Mouse (Mus musculus) forebrain, embryonic 16.5 days (tissue): ENCODE data around the gene H1foo. TPM values are rescaled to one million over a fixed set of nuclear protein-coding genes. Genes with fewer than 3 reads are reported as not detected.

ENCODE experiments used
- ATAC-seq: fragments of 200-750 bp; cut with Nextera tagmentation; 2 replicates; pipeline ENCODE4 v1.8.0; 2017; ENCODE audit warnings: mild to moderate bottlenecking, moderate library complexity
- H3K27ac ChIP-seq: fragments of 300-500 bp; sonication (generic); 2 replicates; pipeline ENCODE4 v1.5.1; 2014; ENCODE audit warnings: low read length, control low read depth
- H3K27me3 ChIP-seq: fragments of 300-500 bp; sonication (generic); replicated peaks from 2 replicates; pipeline ENCODE4 v1.6.1; 2014; ENCODE audit warnings: low read length; ENCODE audit not compliant: control insufficient read depth, insufficient read depth
- H3K36me3 ChIP-seq: fragments of 300-500 bp; sonication (generic); 2 replicates; pipeline ENCODE4 v1.6.1; 2014; ENCODE audit not compliant: control insufficient read depth, insufficient read depth
- H3K4me1 ChIP-seq: fragments of 300-500 bp; sonication (generic); replicated peaks from 2 replicates; pipeline ENCODE4 v1.6.1; 2014; ENCODE audit warnings: low read length; ENCODE audit not compliant: control insufficient read depth, insufficient read depth
- H3K4me2 ChIP-seq: fragments of 300-500 bp; sonication (generic); 2 replicates; pipeline ENCODE4 v1.6.1; 2014; ENCODE audit warnings: mild to moderate bottlenecking, low read length, control low read depth
- H3K4me3 ChIP-seq: fragments of 300-500 bp; sonication (generic); replicated peaks from 2 replicates; pipeline ENCODE4 v1.5.1; 2014; ENCODE audit warnings: mild to moderate bottlenecking, low read length, control low read depth
- H3K9ac ChIP-seq: fragments of 300-500 bp; sonication (generic); replicated peaks from 2 replicates; pipeline ENCODE4 v1.6.1; 2014; ENCODE audit warnings: low read depth, low read length, control low read depth
- H3K9me3 ChIP-seq: fragments of 300-500 bp; sonication (generic); 2 replicates; pipeline ENCODE4 v1.6.1; 2016; ENCODE audit warnings: low read length; ENCODE audit not compliant: control insufficient read depth
- WGBS: fragments of 180-500 bp; shearing (Covaris S2); extraction: QIAGEN DNeasy Blood & Tissue Kit; methylation state at CpG from one replicate; pipeline ENCODE4 v1.1.7; 2014; 5-methylcytosine and 5-hydroxymethylcytosine counted together
- polyA plus RNA-seq: library from polyadenylated mRNA; unstranded; fragments of >200 nt; fragmentation: Nextera tagmentation; extraction: Ambion mirVana; gene quantifications from 2 replicates; pipeline ENCODE4 v1.2.1, GENCODE M21; 2015

Gene H1foo
- polyA plus RNA-seq, 1 experiment from 2014 or later, result not detected

GRCm38 (mm10) chr6:115906871-115907270 is 37.9 kb upstream of the H1foo start:
- no peak overlapping the region for H3K27ac ChIP-seq
- 79% methylated on average over 2 of the region's 2 CpGs for WGBS
- H3K36me3 ChIP-seq, result no peaks in the 10 kb centered on the region; the same call in 1 of the 2 replicates
- H3K9me3 ChIP-seq, result no peaks in the 10 kb centered on the region
- no peak overlapping the region for H3K4me2 ChIP-seq
- H3K4me1 ChIP-seq, result no peaks in the 10 kb centered on the region; the same call in 1 of the 2 replicates
- no peak overlapping the region for H3K4me3 ChIP-seq
- no peaks in the 10 kb centered on the region for H3K27me3 ChIP-seq
- no peak for ATAC-seq
- H3K9ac ChIP-seq, result no peak overlapping the region

- Histone ChIP-seq H3K36me3 (no peaks in the 10 kb centered on the region; the same call in 1 of the 2 replicates), H3K9me3 (no peaks in the 10 kb centered on the region), H3K4me2 (no peak overlapping the region), H3K4me1 (peaks cover 9% of the 10 kb centered on the region), H3K27ac (no peak overlapping the region), H3K9ac (no peak overlapping the region), H3K4me3 (no peak overlapping the region), H3K27me3 (no peaks in the 10 kb centered on the region)
- WGBS, result 52% methylated on average over 6 of the region's 6 CpGs
- no peak for ATAC-seq
Observed at GRCm38 (mm10) chr6:115908421-115908982, 36.2 kb upstream of the H1foo start.

- H3K27ac ChIP-seq, result peak overlapping the region; percentile 21; the same call in 1 of the 2 replicates
- H3K27me3 ChIP-seq, result no peaks in the 10 kb centered on the region
- H3K4me1 ChIP-seq, result peaks cover 15% of the 10 kb centered on the region
- no peak overlapping the region for H3K9ac ChIP-seq
- no peaks in the 10 kb centered on the region for H3K9me3 ChIP-seq
- WGBS, result 75% methylated on average over 3 of the region's 3 CpGs
- H3K36me3 ChIP-seq, result no peaks in the 10 kb centered on the region; the same call in 1 of the 2 replicates
- H3K4me3 ChIP-seq, result no peak overlapping the region
- no peak overlapping the region for H3K4me2 ChIP-seq
- no peak for ATAC-seq
Observed at GRCm38 (mm10) chr6:115909052-115909451, 35.7 kb upstream of the H1foo start.

GRCm38 (mm10) chr6:115909940-115910339 is 34.8 kb upstream of the H1foo start:
- Histone ChIP-seq H3K4me1 (peaks cover 24% of the 10 kb centered on the region), H3K27ac (no peak overlapping the region), H3K36me3 (no peaks in the 10 kb centered on the region; the same call in 1 of the 2 replicates), H3K27me3 (no peaks in the 10 kb centered on the region), H3K9ac (no peak overlapping the region), H3K9me3 (no peaks in the 10 kb centered on the region), H3K4me3 (no peak overlapping the region), H3K4me2 (no peak overlapping the region)
- ATAC-seq, result no peak
- 70% methylated on average over 8 of the region's 8 CpGs for WGBS

- peaks cover 41% of the 10 kb centered on the region for H3K4me1 ChIP-seq
- no peaks in the 10 kb centered on the region for H3K9me3 ChIP-seq
- H3K9ac ChIP-seq, result no peak overlapping the region
- ATAC-seq, result no peak
- H3K27ac ChIP-seq, result peak overlapping the region; percentile 66
- no peaks in the 10 kb centered on the region for H3K27me3 ChIP-seq
- H3K4me3 ChIP-seq, result no peak overlapping the region
- WGBS, result 87% methylated on average over 6 of the region's 6 CpGs
- no peak overlapping the region for H3K4me2 ChIP-seq
- no peaks in the 10 kb centered on the region; the same call in 1 of the 2 replicates for H3K36me3 ChIP-seq
Observed at GRCm38 (mm10) chr6:115911763-115912162, 33.0 kb upstream of the H1foo start.

GRCm38 (mm10) chr6:115913482-115913881 is 31.3 kb upstream of the H1foo start:
- Histone ChIP-seq H3K27ac (peak overlapping the region; percentile 66), H3K4me1 (peaks cover 41% of the 10 kb centered on the region), H3K4me3 (no peak overlapping the region), H3K9me3 (no peaks in the 10 kb centered on the region), H3K36me3 (no peaks in the 10 kb centered on the region), H3K4me2 (no peak overlapping the region), H3K27me3 (no peaks in the 10 kb centered on the region), H3K9ac (0 out of 2 replicates have a peak overlapping the region, but pooled peaks have one; percentile 16)
- ATAC-seq, result peak; percentile 11
- 46% methylated on average over 10 of the region's 10 CpGs for WGBS

- H3K4me1 ChIP-seq, result peaks cover 41% of the 10 kb centered on the region
- no peaks in the 10 kb centered on the region for H3K36me3 ChIP-seq
- H3K9ac ChIP-seq, result no peak overlapping the region
- 0 out of 2 replicates have a peak overlapping the region, but pooled peaks have one; percentile 8 for H3K4me2 ChIP-seq
- WGBS, result 42% methylated on average over 15 of the region's 15 CpGs
- no peak overlapping the region for H3K4me3 ChIP-seq
- H3K27ac ChIP-seq, result peak overlapping the region; percentile 66
- H3K9me3 ChIP-seq, result no peaks in the 10 kb centered on the region
- no peaks in the 10 kb centered on the region for H3K27me3 ChIP-seq
- ATAC-seq, result peak; percentile 73
Observed at GRCm38 (mm10) chr6:115914511-115915202, 30.1 kb upstream of the H1foo start.

- H3K36me3 ChIP-seq, result no peaks in the 10 kb centered on the region
- 64% methylated on average over 17 of the region's 17 CpGs for WGBS
- ATAC-seq, result no peak
- H3K4me1 ChIP-seq, result peaks cover 41% of the 10 kb centered on the region
- H3K9ac ChIP-seq, result 0 out of 2 replicates have a peak overlapping the region, but pooled peaks have one; percentile 15
- no peak overlapping the region for H3K4me3 ChIP-seq
- peak overlapping the region; percentile 66 for H3K27ac ChIP-seq
- no peaks in the 10 kb centered on the region for H3K9me3 ChIP-seq
- H3K27me3 ChIP-seq, result no peaks in the 10 kb centered on the region
- H3K4me2 ChIP-seq, result no peak overlapping the region
Observed at GRCm38 (mm10) chr6:115915601-115916445, 28.9 kb upstream of the H1foo start.

GRCm38 (mm10) chr6:115916611-115917010 is 28.1 kb upstream of the H1foo start:
- H3K4me1 ChIP-seq, result peaks cover 41% of the 10 kb centered on the region
- no peak overlapping the region for H3K4me2 ChIP-seq
- no peak overlapping the region; the same call in 1 of the 2 replicates for H3K27ac ChIP-seq
- H3K36me3 ChIP-seq, result no peaks in the 10 kb centered on the region
- ATAC-seq, result no peak
- no peak overlapping the region for H3K4me3 ChIP-seq
- no peaks in the 10 kb centered on the region for H3K9me3 ChIP-seq
- no peaks in the 10 kb centered on the region for H3K27me3 ChIP-seq
- H3K9ac ChIP-seq, result no peak overlapping the region
- WGBS, result 89% methylated on average over 5 of the region's 5 CpGs
